Mouse (Mus musculus) forebrain, embryonic 11.5 days (tissue): ENCODE data around the gene Zdhhc18. TPM values are rescaled to one million over a fixed set of nuclear protein-coding genes. Genes with fewer than 3 reads are reported as not detected.
"Not testable (repeated sequence)": the region's sequence is repeated elsewhere in the genome, so short reads cannot be mapped to it uniquely, and the experiment has no call there.

Experiments
- ATAC-seq: fragments of 200-750 bp; cut with Nextera tagmentation; replicated peaks from 2 replicates; pipeline ENCODE4 v1.8.0; 2017; ENCODE audit warnings: moderate TSS enrichment; ENCODE audit not compliant: low FRiP score
- DNase-seq: peaks from one replicate; pipeline ENCODE4 v3.0.0-alpha.2; 2017; ENCODE audit warnings: low spot score
- H3K27ac ChIP-seq: fragments of 300-500 bp; sonication (generic); 2 replicates; pipeline ENCODE4 v1.5.1; 2014; ENCODE audit warnings: low read depth, low read length
- H3K27me3 ChIP-seq: fragments of 300-500 bp; sonication (generic); 2 replicates; pipeline ENCODE4 v1.6.1; 2014; ENCODE audit warnings: mild to moderate bottlenecking, low read length, mixed read lengths; ENCODE audit not compliant: control insufficient read depth, insufficient read depth
- H3K36me3 ChIP-seq: fragments of 300-500 bp; sonication (generic); 2 replicates; pipeline ENCODE4 v1.6.1; 2014; ENCODE audit warnings: mild to moderate bottlenecking, low read length, moderate library complexity, mixed read lengths; ENCODE audit not compliant: control insufficient read depth, insufficient read depth
- H3K4me1 ChIP-seq: fragments of 300-500 bp; sonication (generic); replicated peaks from 2 replicates; pipeline ENCODE4 v1.6.1; 2014; ENCODE audit warnings: low read length, mixed read lengths; ENCODE audit not compliant: control insufficient read depth, insufficient read depth
- H3K4me2 ChIP-seq: fragments of 300-500 bp; sonication (generic); 2 replicates; pipeline ENCODE4 v1.6.1; 2014; ENCODE audit warnings: low read depth, mild to moderate bottlenecking, low read length, moderate library complexity, mixed read lengths; ENCODE audit not compliant: severe bottlenecking
- H3K4me3 ChIP-seq: fragments of 300-500 bp; sonication (generic); 2 replicates; pipeline ENCODE4 v1.5.1; 2014; ENCODE audit warnings: low read depth, low read length
- H3K9ac ChIP-seq: fragments of 300-500 bp; sonication (generic); 2 replicates; pipeline ENCODE4 v1.6.1; 2014; ENCODE audit warnings: low read length
- H3K9me3 ChIP-seq: fragments of 300-500 bp; sonication (generic); 2 replicates; pipeline ENCODE4 v1.6.1; 2016; ENCODE audit warnings: low read length, mixed read lengths; ENCODE audit not compliant: control insufficient read depth
- WGBS: fragments of 180-500 bp; shearing (Covaris S2); extraction: QIAGEN DNeasy Blood & Tissue Kit; methylation state at CpG from one replicate; pipeline ENCODE4 v1.1.7; 2014; 5-methylcytosine and 5-hydroxymethylcytosine counted together
- polyA plus RNA-seq: library from polyadenylated mRNA; unstranded; fragments of >200 nt; fragmentation: Nextera tagmentation; extraction: Ambion mirVana; gene quantifications from 2 replicates; pipeline ENCODE4 v1.2.1, GENCODE M21; 2014

Gene Zdhhc18
- polyA plus RNA-seq, 1 experiment from 2014 or later = 4.8 TPM

DNA sequence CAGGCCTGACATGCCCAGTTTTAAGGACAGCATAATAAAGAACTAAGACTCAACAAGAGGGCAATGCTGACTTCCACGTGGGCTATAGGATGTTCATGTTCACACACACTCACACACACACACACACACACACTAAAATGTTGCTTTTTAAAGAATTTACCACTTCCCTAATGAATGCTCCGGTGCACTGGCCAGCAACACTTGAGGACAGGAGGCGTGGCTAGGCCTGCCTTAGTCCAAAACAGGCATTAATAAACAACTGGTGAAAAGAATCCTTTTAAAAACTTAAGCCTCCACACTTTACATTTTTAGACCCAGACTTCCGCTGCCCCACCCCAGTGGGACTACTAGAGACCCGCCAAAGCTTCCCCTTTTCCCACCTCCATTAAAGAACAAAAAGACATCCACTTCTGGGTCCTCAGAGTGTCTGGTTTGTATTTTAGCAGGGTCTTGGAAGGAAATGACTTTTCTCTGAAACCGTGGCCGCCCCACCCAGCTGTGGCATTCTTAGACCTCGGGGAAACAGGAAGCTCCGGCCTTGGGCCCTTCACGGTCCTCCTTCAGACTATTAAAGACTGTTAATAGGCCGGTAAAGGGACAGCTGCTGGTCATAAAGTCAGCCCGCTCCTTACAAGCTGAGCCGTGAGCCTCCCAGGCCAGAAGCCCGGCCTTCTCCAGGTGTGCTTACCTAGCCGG, 9.7 kb upstream of the Zdhhc18 start:
- Histone ChIP-seq H3K4me2 (0 out of 2 replicates have a peak overlapping the region, but pooled peaks have one; percentile 5), H3K9ac (peak overlapping the region; percentile 7), H3K36me3 (no peaks in the 10 kb centered on the region; the same call in 1 of the 2 replicates), H3K27ac (peak overlapping the region; percentile 55; the same call in 1 of the 2 replicates), H3K4me1 (peaks cover 3% of the 10 kb centered on the region; the same call in 1 of the 2 replicates), H3K27me3 (no peaks in the 10 kb centered on the region), H3K4me3 (no peak overlapping the region), H3K9me3 (no peaks in the 10 kb centered on the region)
- 15% methylated on average over 15 of the region's 15 CpGs for WGBS
- no peak for ATAC-seq
- DNase-seq = no peak

DNA sequence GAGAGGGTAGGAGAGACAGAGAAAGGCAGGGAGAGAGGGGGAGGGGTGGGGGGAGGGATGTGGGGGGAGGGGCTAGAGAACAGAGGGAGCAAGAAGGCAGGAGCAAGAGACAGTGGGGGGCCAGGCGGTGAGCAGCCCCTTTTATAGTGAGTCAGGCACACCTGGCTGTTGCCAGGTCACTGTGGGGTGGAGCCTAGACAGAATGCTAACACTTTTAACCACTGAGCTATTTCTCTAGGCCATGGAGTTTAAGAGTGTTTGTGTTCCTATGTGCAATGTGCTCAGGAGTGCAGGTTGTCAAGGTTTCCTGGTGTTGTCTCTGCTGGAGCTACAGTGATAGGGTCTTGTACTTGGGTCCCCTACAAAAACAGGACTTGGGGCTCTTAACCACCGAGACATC, 8.8 kb upstream of the Zdhhc18 start:
- Histone ChIP-seq H3K4me3 (no peak overlapping the region), H3K4me1 (peaks cover 3% of the 10 kb centered on the region; the same call in 1 of the 2 replicates), H3K9ac (no peak overlapping the region), H3K4me2 (no peak overlapping the region), H3K27me3 (no peaks in the 10 kb centered on the region), H3K9me3 (no peaks in the 10 kb centered on the region), H3K36me3 (no peaks in the 10 kb centered on the region; the same call in 1 of the 2 replicates), H3K27ac (no peak overlapping the region)
- ATAC-seq (no peak), DNase-seq (no peak)
- 47% methylated on average over 2 of the region's 2 CpGs for WGBS

DNA sequence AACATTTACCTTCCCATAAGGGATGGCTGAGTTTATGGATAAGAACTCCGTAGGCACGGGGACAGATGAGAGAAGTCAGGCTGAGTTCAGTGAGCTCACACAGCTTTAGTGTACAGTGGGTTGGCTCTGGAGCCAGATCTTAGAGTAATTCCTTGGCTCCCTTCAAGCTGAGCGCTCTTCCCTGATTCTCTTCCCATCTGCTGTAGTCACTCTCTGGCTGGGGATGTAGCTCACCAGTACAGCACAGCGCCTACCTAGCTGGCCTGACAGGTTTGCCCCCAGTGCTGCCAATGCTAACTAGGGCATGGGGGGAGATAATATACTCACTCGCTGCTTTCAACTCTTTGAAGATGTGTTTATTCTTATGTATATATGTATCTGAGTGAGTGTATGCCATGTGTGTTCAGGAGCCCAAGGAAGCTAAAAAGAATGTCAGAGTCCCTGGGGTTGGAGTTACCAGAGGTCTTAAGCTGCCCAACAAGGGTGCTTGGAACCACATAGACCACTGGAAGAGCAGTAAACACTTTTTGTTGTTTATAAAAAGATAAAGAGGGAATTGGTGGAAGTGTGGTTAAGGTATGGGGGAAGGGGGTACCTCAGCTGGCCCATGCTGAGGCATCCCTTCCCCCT, 8.0 kb upstream of the Zdhhc18 start:
- no peak for DNase-seq
- no peak overlapping the region for H3K4me3 ChIP-seq
- 50% methylated on average over 5 of the region's 5 CpGs for WGBS
- H3K27me3 ChIP-seq = no peaks in the 10 kb centered on the region
- no peaks in the 10 kb centered on the region; the same call in 1 of the 2 replicates for H3K36me3 ChIP-seq
- H3K4me2 ChIP-seq = no peak overlapping the region
- no peak overlapping the region for H3K27ac ChIP-seq
- no peaks in the 10 kb centered on the region for H3K9me3 ChIP-seq
- no peak for ATAC-seq
- no peak overlapping the region for H3K9ac ChIP-seq
- H3K4me1 ChIP-seq = peaks cover 3% of the 10 kb centered on the region; the same call in 1 of the 2 replicates

DNA sequence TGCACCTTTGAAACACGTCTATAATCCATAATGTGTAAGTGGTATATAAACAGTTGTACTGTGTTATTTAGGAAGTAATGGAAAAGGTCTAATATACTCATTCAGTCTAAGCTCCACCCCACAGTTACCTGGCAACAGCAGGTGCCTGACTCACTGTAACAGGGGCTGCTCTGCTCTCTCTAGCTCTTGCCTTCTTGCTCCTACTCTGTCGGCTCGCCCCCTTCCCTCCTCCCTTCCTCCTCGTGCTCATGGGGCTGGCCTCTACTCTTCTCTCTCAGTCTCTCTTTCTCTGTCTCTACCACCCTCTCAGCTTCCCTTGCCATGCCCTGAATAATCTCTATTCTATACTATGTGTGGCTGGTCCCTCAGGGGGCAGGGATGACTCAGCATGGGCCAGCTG, 7.0 kb upstream of the Zdhhc18 start:
- Histone ChIP-seq H3K9ac (no peak overlapping the region), H3K9me3 (no peaks in the 10 kb centered on the region), H3K4me3 (no peak overlapping the region), H3K36me3 (no peaks in the 10 kb centered on the region; the same call in 1 of the 2 replicates), H3K27ac (no peak overlapping the region), H3K4me2 (no peak overlapping the region), H3K4me1 (peaks cover 3% of the 10 kb centered on the region; the same call in 1 of the 2 replicates), H3K27me3 (no peaks in the 10 kb centered on the region)
- 25% methylated on average over 4 of the region's 4 CpGs for WGBS
- ATAC-seq (no peak), DNase-seq (no peak)

DNA sequence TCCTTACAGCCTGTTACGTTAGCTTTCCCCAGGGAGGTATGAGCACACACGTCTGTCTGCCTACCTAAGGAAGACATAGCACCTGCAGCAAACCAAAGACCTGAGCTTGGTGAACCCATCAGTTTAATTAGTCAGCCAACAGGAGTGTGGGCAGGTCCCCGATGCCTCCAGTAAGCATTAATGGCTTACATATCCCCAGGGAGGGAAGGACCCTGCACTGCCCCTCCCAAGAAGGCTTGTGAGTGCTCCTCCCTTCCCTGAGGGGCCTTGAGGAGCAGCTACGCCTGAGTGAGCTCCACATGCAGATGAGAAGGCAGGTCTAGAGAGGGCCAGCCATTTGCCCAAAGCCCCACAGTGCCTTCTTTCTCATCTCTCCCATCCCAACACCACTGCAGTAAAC, 6.3 kb upstream of the Zdhhc18 start:
- Histone ChIP-seq H3K9me3 (no peaks in the 10 kb centered on the region), H3K4me2 (no peak overlapping the region), H3K9ac (no peak overlapping the region), H3K27me3 (no peaks in the 10 kb centered on the region), H3K36me3 (no peaks in the 10 kb centered on the region; the same call in 1 of the 2 replicates), H3K4me3 (no peak overlapping the region), H3K27ac (no peak overlapping the region), H3K4me1 (peaks cover 3% of the 10 kb centered on the region; the same call in 1 of the 2 replicates)
- no peak for DNase-seq
- WGBS = 49% methylated on average over 4 of the region's 4 CpGs
- ATAC-seq = no peak

DNA sequence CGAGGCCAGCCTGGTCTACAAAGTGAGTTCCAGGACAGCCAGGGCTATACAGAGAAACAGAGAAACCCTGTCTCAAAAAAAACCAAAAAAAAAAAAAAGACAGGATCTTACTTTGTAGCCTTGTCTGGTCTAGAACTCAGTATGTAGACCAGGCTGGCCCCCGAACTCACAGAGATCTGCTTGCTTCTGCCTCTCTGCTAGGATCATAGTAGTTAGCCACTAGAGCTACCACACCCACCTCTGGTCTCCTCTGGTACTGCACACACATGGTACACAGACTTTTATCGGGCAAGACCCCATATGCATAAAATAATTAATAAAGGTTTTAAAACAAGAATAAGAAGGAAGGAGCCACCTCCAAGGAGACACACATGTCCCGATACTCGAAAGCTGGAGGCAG, 4.1 kb upstream of the Zdhhc18 start:
- ATAC-seq, H3K4me3 ChIP-seq, H3K9me3 ChIP-seq, H3K4me2 ChIP-seq, H3K27me3 ChIP-seq, H3K4me1 ChIP-seq, DNase-seq, H3K36me3 ChIP-seq, H3K27ac ChIP-seq, H3K9ac ChIP-seq: not testable (repeated sequence)
- 98% methylated on average over 5 of the region's 5 CpGs for WGBS

DNA sequence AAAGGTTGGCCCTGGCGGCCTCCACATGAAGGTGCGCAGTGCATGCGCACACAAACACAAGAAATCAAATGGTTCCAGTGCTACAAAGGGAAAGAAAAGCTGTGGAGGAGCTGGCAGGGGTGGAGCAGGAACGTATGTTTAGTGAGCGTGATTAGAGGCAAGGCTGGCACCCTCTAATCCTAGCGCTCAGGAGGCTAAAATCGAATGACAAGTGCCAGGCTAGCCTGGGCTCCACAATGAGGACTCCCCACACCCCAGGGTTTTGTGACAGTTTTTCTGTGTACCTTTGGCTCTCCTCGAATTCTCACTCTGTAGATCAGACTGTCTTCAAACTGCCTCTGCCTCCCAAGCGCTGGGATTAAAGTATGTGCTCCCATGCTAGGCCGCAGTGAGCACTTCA, 2.8 kb upstream of the Zdhhc18 start:
- WGBS = 76% methylated on average over 10 of the region's 10 CpGs
- no peak overlapping the region for H3K4me2 ChIP-seq
- ATAC-seq (no peak), DNase-seq (no peak)
- H3K4me1 ChIP-seq = no peaks in the 10 kb centered on the region
- H3K9me3 ChIP-seq = no peaks in the 10 kb centered on the region
- no peak overlapping the region for H3K9ac ChIP-seq
- H3K27me3 ChIP-seq = no peaks in the 10 kb centered on the region
- H3K36me3 ChIP-seq = no peaks in the 10 kb centered on the region
- no peak overlapping the region for H3K4me3 ChIP-seq
- no peak overlapping the region for H3K27ac ChIP-seq

DNA sequence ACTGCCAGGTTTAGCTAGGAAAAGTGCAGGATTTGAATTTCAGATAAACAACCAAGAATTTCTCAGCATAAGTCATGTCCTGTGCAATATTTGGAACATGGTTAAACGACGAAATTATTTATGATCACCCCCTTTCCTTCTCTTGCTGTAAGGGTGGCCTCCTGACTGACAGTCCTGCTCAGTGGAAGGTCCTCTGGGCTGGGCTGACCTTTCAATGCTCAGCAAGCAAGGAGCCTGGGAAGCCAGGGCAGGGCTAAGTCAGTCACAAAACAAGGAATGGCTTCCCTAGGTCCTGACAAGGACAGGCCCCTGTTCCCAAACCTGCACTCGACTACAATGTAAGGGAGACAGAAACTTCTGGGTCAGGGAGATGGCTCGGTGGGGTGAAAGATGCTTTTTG, 2.0 kb upstream of the Zdhhc18 start:
- WGBS = 85% methylated on average over 4 of the region's 4 CpGs
- Histone ChIP-seq H3K4me1 (no peaks in the 10 kb centered on the region), H3K36me3 (no peaks in the 10 kb centered on the region), H3K4me3 (no peak overlapping the region), H3K27ac (no peak overlapping the region), H3K4me2 (no peak overlapping the region), H3K9me3 (no peaks in the 10 kb centered on the region), H3K27me3 (no peaks in the 10 kb centered on the region), H3K9ac (no peak overlapping the region)
- DNase-seq (no peak), ATAC-seq (no peak)
